Mouse (Mus musculus) kidney, embryonic 14.5 days (tissue): ENCODE data around the gene Snx3. TPM values are rescaled to one million over a fixed set of nuclear protein-coding genes. Genes with fewer than 3 reads are reported as not detected.

ENCODE experiments used
- ATAC-seq: fragments of 200-750 bp; cut with Nextera tagmentation; 2 replicates; pipeline ENCODE4 v1.8.0; 2017; ENCODE audit warnings: moderate number of reproducible peaks, mild to moderate bottlenecking, moderate TSS enrichment, moderate library complexity; ENCODE audit not compliant: low FRiP score, low TSS enrichment
- H3K27ac ChIP-seq: fragments of 300-500 bp; sonication (generic); 2 replicates; pipeline ENCODE4 v1.5.1; 2014; ENCODE audit warnings: low read depth, mild to moderate bottlenecking, low read length, moderate library complexity, mixed read lengths
- H3K27me3 ChIP-seq: fragments of 300-500 bp; sonication (generic); 2 replicates; pipeline ENCODE4 v1.6.1; 2014; ENCODE audit warnings: mild to moderate bottlenecking, low read length; ENCODE audit not compliant: control insufficient read depth, insufficient read depth
- H3K36me3 ChIP-seq: fragments of 300-500 bp; sonication (generic); 2 replicates; pipeline ENCODE4 v1.6.1; 2014; ENCODE audit warnings: low read length, mixed read lengths; ENCODE audit not compliant: control insufficient read depth, insufficient read depth
- H3K4me1 ChIP-seq: fragments of 300-500 bp; sonication (generic); 2 replicates; pipeline ENCODE4 v1.6.1; 2014; ENCODE audit warnings: low read length, mixed read lengths; ENCODE audit not compliant: control insufficient read depth, insufficient read depth
- H3K4me2 ChIP-seq: fragments of 300-500 bp; sonication (generic); replicated peaks from 2 replicates; pipeline ENCODE4 v1.6.1; 2014; ENCODE audit warnings: low read depth, mild to moderate bottlenecking, low read length
- H3K4me3 ChIP-seq: fragments of 300-500 bp; sonication (generic); 2 replicates; pipeline ENCODE4 v1.5.1; 2014; ENCODE audit warnings: mild to moderate bottlenecking, low read length
- H3K9ac ChIP-seq: fragments of 300-500 bp; sonication (generic); 2 replicates; pipeline ENCODE4 v1.6.1; 2014; ENCODE audit warnings: low read depth, mild to moderate bottlenecking, low read length, moderate library complexity
- H3K9me3 ChIP-seq: fragments of 300-500 bp; sonication (generic); 2 replicates; pipeline ENCODE4 v1.6.1; 2016; ENCODE audit warnings: low read length; ENCODE audit not compliant: control insufficient read depth
- WGBS: fragments of 180-500 bp; shearing (Covaris S2); extraction: QIAGEN DNeasy Blood & Tissue Kit; methylation state at CpG from one replicate; pipeline ENCODE4 v1.1.7; 2014; 5-methylcytosine and 5-hydroxymethylcytosine counted together
- polyA plus RNA-seq: library from polyadenylated mRNA; unstranded; fragments of >200 nt; fragmentation: Nextera tagmentation; extraction: Ambion mirVana; gene quantifications from 2 replicates; pipeline ENCODE4 v1.2.1, GENCODE M21; 2014

Snx3 gene
- polyA plus RNA-seq, 1 experiment from 2014 or later: 302 TPM

DNA sequence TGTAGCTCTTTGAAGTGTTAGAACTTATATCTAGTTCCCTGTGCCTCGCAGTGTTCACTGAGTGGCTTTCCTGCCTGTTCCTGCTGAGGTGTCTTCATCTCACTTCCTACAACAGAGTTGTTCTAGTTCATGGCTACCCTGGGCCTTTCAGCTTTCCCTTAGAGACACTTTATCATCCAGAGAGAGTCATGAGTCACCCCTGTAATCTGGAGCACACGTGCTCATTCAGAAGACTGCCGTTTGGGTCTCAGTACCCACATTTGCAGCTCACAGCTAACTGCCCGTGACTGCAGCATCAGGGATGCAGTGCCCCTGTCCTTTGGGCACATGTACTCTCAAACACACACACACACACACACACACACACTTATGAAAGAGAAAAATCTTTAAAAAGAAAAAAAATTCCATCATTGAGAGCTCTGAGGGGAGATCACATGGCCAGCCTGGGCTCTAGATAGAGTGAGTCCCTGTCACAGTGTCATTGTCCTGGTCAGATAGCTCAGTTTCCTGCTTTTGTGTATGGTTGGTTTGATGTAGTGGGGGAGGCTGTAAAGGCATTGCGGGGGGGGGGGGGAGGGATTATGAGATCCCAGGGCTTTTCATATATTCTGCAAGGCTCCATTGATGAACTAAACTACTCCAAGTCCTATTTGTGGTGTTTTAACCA, 19.6 kb downstream of the Snx3 start:
- Histone ChIP-seq H3K4me3 (no peak overlapping the region), H3K9me3 (no peaks in the 10 kb centered on the region), H3K4me2 (no peak overlapping the region), H3K27ac (no peak overlapping the region), H3K27me3 (no peaks in the 10 kb centered on the region), H3K4me1 (no peaks in the 10 kb centered on the region), H3K36me3 (peaks cover 9% of the 10 kb centered on the region; the same call in 1 of the 2 replicates), H3K9ac (no peak overlapping the region)
- no peak for ATAC-seq
- WGBS: 63% methylated on average over 5 of the region's 5 CpGs

GRCm38 (mm10) chr10:42522912-42523311, 21.1 kb downstream of the Snx3 start:
- Histone ChIP-seq H3K9me3 (no peaks in the 10 kb centered on the region), H3K4me1 (no peaks in the 10 kb centered on the region), H3K9ac (no peak overlapping the region), H3K36me3 (peaks cover 20% of the 10 kb centered on the region), H3K27ac (no peak overlapping the region), H3K4me3 (no peak overlapping the region), H3K27me3 (no peaks in the 10 kb centered on the region), H3K4me2 (no peak overlapping the region)
- ATAC-seq: no peak
- WGBS: 62% methylated on average over 2 of the region's 2 CpGs

- 79% methylated on average over 11 of the region's 11 CpGs for WGBS
- no peak for ATAC-seq
- H3K4me1 ChIP-seq: no peaks in the 10 kb centered on the region
These were observed 21.8 kb downstream of the Snx3 start for GRCm38 (mm10) chr10:42523556-42524162.

DNA sequence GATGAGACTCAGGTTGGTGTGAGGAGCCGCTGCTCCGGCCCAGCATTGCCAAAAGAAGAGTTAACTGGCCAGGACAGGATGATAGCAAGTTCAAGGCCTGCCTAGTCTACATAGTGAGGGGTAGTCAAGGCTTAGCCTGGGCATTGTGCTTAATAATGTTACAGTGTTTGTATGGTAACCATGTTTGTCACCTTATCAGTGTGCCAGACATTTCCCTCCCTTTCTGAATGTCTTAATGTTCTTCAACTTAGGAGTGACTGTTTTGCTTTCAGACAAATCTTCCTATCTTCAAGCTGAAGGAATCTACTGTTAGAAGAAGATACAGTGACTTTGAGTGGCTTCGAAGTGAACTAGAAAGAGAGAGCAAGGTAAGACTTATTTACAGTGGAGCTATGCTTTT, 23.9 kb downstream of the Snx3 start:
- Histone ChIP-seq H3K9me3 (no peaks in the 10 kb centered on the region), H3K4me1 (no peaks in the 10 kb centered on the region), H3K4me2 (no peak overlapping the region), H3K36me3 (peaks cover 34% of the 10 kb centered on the region), H3K4me3 (no peak overlapping the region), H3K27ac (no peak overlapping the region), H3K9ac (no peak overlapping the region), H3K27me3 (no peaks in the 10 kb centered on the region)
- no peak for ATAC-seq
- WGBS: 99% methylated on average over 3 of the region's 3 CpGs

More at GRCm38 (mm10) chr10:42523556-42524162, 21.8 kb downstream of the Snx3 start:
- Histone ChIP-seq H3K36me3 (peaks cover 27% of the 10 kb centered on the region), H3K27me3 (no peaks in the 10 kb centered on the region), H3K4me3 (no peak overlapping the region), H3K27ac (no peak overlapping the region), H3K9me3 (no peaks in the 10 kb centered on the region), H3K4me2 (no peak overlapping the region), H3K9ac (no peak overlapping the region)

- WGBS: 89% methylated on average over 11 of the region's 11 CpGs
- H3K4me3 ChIP-seq: no peak overlapping the region
- no peak overlapping the region for H3K4me2 ChIP-seq
- H3K27me3 ChIP-seq: no peaks in the 10 kb centered on the region
- H3K9ac ChIP-seq: no peak overlapping the region
- peaks cover 48% of the 10 kb centered on the region; the same call in 1 of the 2 replicates for H3K36me3 ChIP-seq
- ATAC-seq: no peak
- H3K4me1 ChIP-seq: no peaks in the 10 kb centered on the region
- no peak overlapping the region for H3K27ac ChIP-seq
- H3K9me3 ChIP-seq: no peaks in the 10 kb centered on the region
These were observed 32.1 kb downstream of the Snx3 start for GRCm38 (mm10) chr10:42533836-42534453.

- Histone ChIP-seq H3K27me3 (no peaks in the 10 kb centered on the region), H3K36me3 (peaks cover 37% of the 10 kb centered on the region; the same call in 1 of the 2 replicates)
- no peak for ATAC-seq
These were observed 35.9 kb downstream of the Snx3 start for GRCm38 (mm10) chr10:42537571-42538316.

DNA sequence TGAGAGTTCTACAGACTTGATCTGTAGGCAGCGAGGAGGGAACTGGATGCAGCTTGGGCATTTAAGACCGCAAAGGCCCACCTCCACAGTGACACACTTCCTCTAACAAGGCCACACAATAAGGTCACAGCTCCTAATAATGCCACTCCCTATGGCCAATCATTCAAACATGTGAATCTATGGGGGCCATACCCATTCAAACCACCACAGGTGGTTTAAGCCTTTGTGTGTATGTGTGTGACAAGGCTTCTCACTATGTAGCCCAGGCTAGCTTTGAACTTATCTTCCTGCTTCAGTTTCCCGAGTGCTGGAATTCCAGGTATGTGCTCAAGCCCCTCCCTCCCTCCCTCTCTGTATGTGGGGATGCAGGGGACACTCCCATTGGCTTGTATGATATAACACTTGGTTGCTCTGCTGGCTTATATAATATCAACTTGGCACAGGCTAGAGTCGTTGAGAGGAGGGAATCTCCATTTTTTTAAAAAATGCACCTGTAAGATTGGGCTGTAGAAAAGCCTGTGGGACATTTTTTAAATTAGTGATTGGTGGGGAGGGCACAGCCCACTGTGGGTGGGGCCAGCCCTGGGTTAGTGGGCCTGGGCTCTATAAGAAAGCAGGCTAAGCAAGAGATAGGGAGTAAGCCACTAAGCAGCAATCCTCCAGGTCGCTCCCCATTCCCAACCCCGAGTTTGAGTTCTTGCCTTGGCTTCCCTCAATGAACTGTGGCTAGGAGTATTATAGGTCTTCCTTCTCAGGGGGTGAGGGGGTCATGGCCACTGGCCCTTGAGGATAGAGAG, 44.1 kb downstream of the Snx3 start:
- H3K9ac ChIP-seq: no peak overlapping the region
- H3K4me3 ChIP-seq: no peak overlapping the region
- H3K27me3 ChIP-seq: no peaks in the 10 kb centered on the region
- H3K27ac ChIP-seq: no peak overlapping the region
- no peaks in the 10 kb centered on the region for H3K36me3 ChIP-seq
- ATAC-seq: no peak
- no peaks in the 10 kb centered on the region for H3K4me1 ChIP-seq
- no peaks in the 10 kb centered on the region for H3K9me3 ChIP-seq
- WGBS: 82% methylated on average over 6 of the region's 6 CpGs
- no peak overlapping the region for H3K4me2 ChIP-seq

More at GRCm38 (mm10) chr10:42537571-42538316, 35.9 kb downstream of the Snx3 start:
- H3K4me2 ChIP-seq: no peak overlapping the region
- 86% methylated on average over 9 of the region's 9 CpGs for WGBS
- H3K27ac ChIP-seq: no peak overlapping the region
- H3K9me3 ChIP-seq: no peaks in the 10 kb centered on the region
- no peaks in the 10 kb centered on the region for H3K4me1 ChIP-seq
- no peak overlapping the region for H3K4me3 ChIP-seq
- H3K9ac ChIP-seq: no peak overlapping the region

GRCm38 (mm10) chr10:42546507-42546906, 44.7 kb downstream of the Snx3 start:
- Histone ChIP-seq H3K9ac (no peak overlapping the region), H3K4me2 (no peak overlapping the region), H3K9me3 (no peaks in the 10 kb centered on the region), H3K27ac (no peak overlapping the region), H3K27me3 (no peaks in the 10 kb centered on the region), H3K4me3 (no peak overlapping the region), H3K36me3 (no peaks in the 10 kb centered on the region), H3K4me1 (no peaks in the 10 kb centered on the region)
- no peak for ATAC-seq
- 92% methylated on average over 3 of the region's 3 CpGs for WGBS
